Mouse (Mus musculus) heart, embryonic 11.5 days (tissue): ENCODE measurements around the gene Ptchd4. TPM values are rescaled to one million over a fixed set of nuclear protein-coding genes. Genes with fewer than 3 reads are reported as not detected.

Experiments
- ATAC-seq: fragments of 200-750 bp; cut with Nextera tagmentation; replicated peaks from 2 replicates; pipeline ENCODE4 v1.8.0; 2017; ENCODE audit warnings: moderate library complexity; ENCODE audit not compliant: insufficient number of reproducible peaks, low FRiP score, low TSS enrichment
- H3K27ac ChIP-seq: fragments of 300-500 bp; sonication (generic); 2 replicates; pipeline ENCODE4 v1.5.1; 2014; ENCODE audit warnings: mild to moderate bottlenecking, low read depth, low read length
- H3K27me3 ChIP-seq: fragments of 300-500 bp; sonication (generic); 2 replicates; pipeline ENCODE4 v1.6.1; 2014; ENCODE audit warnings: mild to moderate bottlenecking, low read length, mixed read lengths; ENCODE audit not compliant: control insufficient read depth, insufficient read depth
- H3K36me3 ChIP-seq: fragments of 300-500 bp; sonication (generic); 2 replicates; pipeline ENCODE4 v1.6.1; 2014; ENCODE audit warnings: mild to moderate bottlenecking, low read length, moderate library complexity, mixed read lengths; ENCODE audit not compliant: control insufficient read depth, insufficient read depth
- H3K4me1 ChIP-seq: fragments of 300-500 bp; sonication (generic); 2 replicates; pipeline ENCODE4 v1.6.1; 2014; ENCODE audit warnings: low read length; ENCODE audit not compliant: control insufficient read depth, insufficient read depth
- H3K4me2 ChIP-seq: fragments of 300-500 bp; sonication (generic); 2 replicates; pipeline ENCODE4 v1.6.1; 2014; ENCODE audit warnings: mild to moderate bottlenecking, moderate library complexity
- H3K4me3 ChIP-seq: fragments of 300-500 bp; sonication (generic); 2 replicates; pipeline ENCODE4 v1.5.1; 2014; ENCODE audit warnings: low read depth, low read length
- H3K9ac ChIP-seq: fragments of 300-500 bp; sonication (generic); 2 replicates; pipeline ENCODE4 v1.6.1; 2014; ENCODE audit warnings: mild to moderate bottlenecking, low read depth, low read length, moderate library complexity
- H3K9me3 ChIP-seq: fragments of 300-500 bp; sonication (generic); replicated peaks from 2 replicates; pipeline ENCODE4 v1.6.1; 2016; ENCODE audit warnings: low read length; ENCODE audit not compliant: control insufficient read depth
- WGBS: fragments of 180-500 bp; shearing (Covaris S2); extraction: QIAGEN DNeasy Blood & Tissue Kit; methylation state at CpG from one replicate; pipeline ENCODE4 v1.1.7; 2014; ENCODE audit not compliant: insufficient replicate concordance; 5-methylcytosine and 5-hydroxymethylcytosine counted together
- polyA plus RNA-seq: library from polyadenylated mRNA; unstranded; fragments of >200 nt; fragmentation: Nextera tagmentation; extraction: Ambion mirVana; gene quantifications from 2 replicates; pipeline ENCODE4 v1.2.1, GENCODE M21; 2014

The Ptchd4 gene
- polyA plus RNA-seq, 1 experiment from 2014 or later, result 0.13 TPM

DNA sequence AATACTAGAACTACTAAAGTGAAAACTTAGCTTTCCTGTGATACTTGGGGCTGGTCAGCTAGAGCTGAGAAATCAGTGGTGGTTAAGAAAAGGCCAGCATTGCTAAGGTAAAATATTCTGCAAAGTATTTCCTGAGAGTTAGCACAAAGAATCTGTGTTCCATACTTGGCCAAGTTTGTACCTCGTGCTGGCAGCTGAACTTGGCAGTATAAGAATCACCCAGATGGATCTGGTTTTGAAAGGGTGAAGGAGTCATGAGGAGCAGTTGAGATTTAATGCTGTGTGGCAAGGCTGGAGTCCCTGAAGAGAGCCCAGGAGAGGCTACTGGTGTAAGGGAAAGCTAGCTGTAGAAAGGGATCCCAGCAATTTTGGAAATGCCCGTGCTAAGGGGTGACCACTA, 140.7 kb downstream of the Ptchd4 start:
- no peaks in the 10 kb centered on the region for H3K9me3 ChIP-seq
- H3K27me3 ChIP-seq, result no peaks in the 10 kb centered on the region
- WGBS, result 72% methylated on average over 2 of the region's 2 CpGs
- H3K9ac ChIP-seq, result no peak overlapping the region
- no peak for ATAC-seq
- no peak overlapping the region for H3K27ac ChIP-seq
- no peak overlapping the region for H3K4me2 ChIP-seq
- no peaks in the 10 kb centered on the region for H3K4me1 ChIP-seq
- no peaks in the 10 kb centered on the region for H3K36me3 ChIP-seq
- H3K4me3 ChIP-seq, result no peak overlapping the region

GRCm38 (mm10) chr17:42462726-42463125, 147.0 kb downstream of the Ptchd4 start:
- ATAC-seq, result no peak
- Histone ChIP-seq H3K27me3 (no peaks in the 10 kb centered on the region), H3K4me2 (no peak overlapping the region), H3K27ac (no peak overlapping the region), H3K9ac (no peak overlapping the region), H3K9me3 (no peaks in the 10 kb centered on the region), H3K36me3 (no peaks in the 10 kb centered on the region), H3K4me3 (no peak overlapping the region), H3K4me1 (no peaks in the 10 kb centered on the region)

- H3K36me3 ChIP-seq, result no peaks in the 10 kb centered on the region
- no peaks in the 10 kb centered on the region for H3K9me3 ChIP-seq
- no peaks in the 10 kb centered on the region for H3K27me3 ChIP-seq
- H3K4me3 ChIP-seq, result no peak overlapping the region
- no peak for ATAC-seq
- no peak overlapping the region for H3K27ac ChIP-seq
- no peak overlapping the region for H3K9ac ChIP-seq
- no peaks in the 10 kb centered on the region for H3K4me1 ChIP-seq
- WGBS, result 76% methylated on average over 5 of the region's 5 CpGs
- no peak overlapping the region for H3K4me2 ChIP-seq
These were observed 164.6 kb downstream of the Ptchd4 start for GRCm38 (mm10) chr17:42480173-42480991.

- no peaks in the 10 kb centered on the region for H3K36me3 ChIP-seq
- ATAC-seq, result no peak
- no peak overlapping the region for H3K4me3 ChIP-seq
- H3K9ac ChIP-seq, result no peak overlapping the region
- no peaks in the 10 kb centered on the region for H3K27me3 ChIP-seq
- H3K4me1 ChIP-seq, result no peaks in the 10 kb centered on the region
- H3K9me3 ChIP-seq, result no peaks in the 10 kb centered on the region
- H3K27ac ChIP-seq, result no peak overlapping the region
- WGBS, result 62% methylated on average over 9 of the region's 9 CpGs
- H3K4me2 ChIP-seq, result no peak overlapping the region
These were observed 193.9 kb downstream of the Ptchd4 start for GRCm38 (mm10) chr17:42509356-42510262.

DNA sequence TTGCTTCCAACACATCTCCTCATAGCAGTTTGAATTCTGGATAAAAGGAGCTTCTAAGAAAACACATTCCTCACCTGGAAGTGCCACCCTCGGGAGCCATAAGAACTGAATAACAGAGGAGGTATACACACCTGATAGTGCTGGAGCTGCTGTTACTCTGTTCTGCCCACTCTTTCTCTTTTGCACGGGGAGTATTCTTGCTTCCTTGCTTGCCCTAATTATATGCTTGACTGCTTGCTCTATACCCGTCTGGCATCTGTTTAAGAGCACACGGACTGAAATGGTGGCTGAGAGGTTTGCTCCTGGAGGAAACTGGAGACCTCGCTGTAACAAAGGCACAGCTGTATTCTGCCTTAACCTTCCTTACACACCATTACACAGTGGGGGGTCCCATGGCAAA, 214.4 kb downstream of the Ptchd4 start:
- no peak overlapping the region for H3K4me3 ChIP-seq
- no peaks in the 10 kb centered on the region for H3K27me3 ChIP-seq
- no peak overlapping the region for H3K9ac ChIP-seq
- H3K4me1 ChIP-seq, result no peaks in the 10 kb centered on the region
- H3K27ac ChIP-seq, result no peak overlapping the region
- no peak for ATAC-seq
- WGBS, result 59% methylated on average over 5 of the region's 5 CpGs
- H3K9me3 ChIP-seq, result no peaks in the 10 kb centered on the region
- no peak overlapping the region for H3K4me2 ChIP-seq
- no peaks in the 10 kb centered on the region for H3K36me3 ChIP-seq

DNA sequence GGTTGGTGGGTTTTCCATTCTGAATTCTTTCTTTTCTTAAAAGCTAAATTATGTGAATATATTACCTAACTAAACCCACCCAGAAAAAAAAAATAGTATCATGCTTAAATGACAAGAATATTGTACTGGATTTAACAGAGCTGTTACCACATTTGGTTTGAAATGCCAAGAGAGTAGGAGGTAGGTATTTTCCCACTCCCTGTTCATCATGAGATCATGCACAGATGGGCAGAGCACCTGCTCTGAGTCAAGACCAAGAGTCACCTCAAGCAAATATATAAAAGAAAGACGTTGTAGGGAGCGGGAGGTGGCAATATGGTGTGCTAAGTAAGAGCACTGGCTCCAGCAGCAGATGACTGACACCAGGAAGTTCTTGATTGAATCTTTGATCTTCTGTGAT, 233.8 kb downstream of the Ptchd4 start:
- H3K4me3 ChIP-seq, result no peak overlapping the region
- H3K4me1 ChIP-seq, result no peaks in the 10 kb centered on the region
- H3K4me2 ChIP-seq, result no peak overlapping the region
- H3K9ac ChIP-seq, result no peak overlapping the region
- 84% methylated on average over 2 of the region's 2 CpGs for WGBS
- H3K36me3 ChIP-seq, result no peaks in the 10 kb centered on the region
- no peaks in the 10 kb centered on the region for H3K27me3 ChIP-seq
- H3K27ac ChIP-seq, result no peak overlapping the region
- H3K9me3 ChIP-seq, result no peaks in the 10 kb centered on the region
- no peak for ATAC-seq
